Mouse (Mus musculus) right cerebral cortex, adult 2 months (tissue): ENCODE results near the gene Tmed9.
"Not testable (repeated sequence)": the region's sequence is repeated elsewhere in the genome, so short reads cannot be mapped to it uniquely, and the experiment has no call there.

Experiments used
- DNase-seq, 2 experiments: peaks; one replicate each; pipeline ENCODE4 v3.0.0; 2021 to 2022; ENCODE audit warnings: low spot score in 2 of 2

Gene Tmed9

GRCm38 (mm10) chr13:55567949-55568348, 5.6 kb upstream of the Tmed9 start:
- no peak for DNase-seq

DNA sequence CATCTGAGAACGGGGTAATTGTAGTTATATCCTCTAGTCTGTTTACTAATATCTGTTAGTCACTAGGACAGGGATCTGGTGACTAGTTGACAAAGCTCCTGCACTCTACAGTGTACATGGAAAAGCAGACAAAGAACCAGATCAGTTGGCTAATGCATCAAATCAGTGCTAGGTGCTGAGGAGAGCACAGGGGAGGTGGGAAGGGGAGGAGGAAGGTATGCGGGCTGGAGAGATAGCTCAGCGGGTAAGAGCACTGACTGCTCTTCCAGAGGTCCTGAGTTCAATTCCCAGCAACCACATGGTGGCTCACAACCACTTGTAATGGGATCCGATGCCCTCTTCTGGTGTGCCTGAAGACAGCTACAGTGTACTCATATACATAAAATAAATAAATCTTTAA, 5.0 kb upstream of the Tmed9 start:
- DNase-seq = not testable (repeated sequence)

DNA sequence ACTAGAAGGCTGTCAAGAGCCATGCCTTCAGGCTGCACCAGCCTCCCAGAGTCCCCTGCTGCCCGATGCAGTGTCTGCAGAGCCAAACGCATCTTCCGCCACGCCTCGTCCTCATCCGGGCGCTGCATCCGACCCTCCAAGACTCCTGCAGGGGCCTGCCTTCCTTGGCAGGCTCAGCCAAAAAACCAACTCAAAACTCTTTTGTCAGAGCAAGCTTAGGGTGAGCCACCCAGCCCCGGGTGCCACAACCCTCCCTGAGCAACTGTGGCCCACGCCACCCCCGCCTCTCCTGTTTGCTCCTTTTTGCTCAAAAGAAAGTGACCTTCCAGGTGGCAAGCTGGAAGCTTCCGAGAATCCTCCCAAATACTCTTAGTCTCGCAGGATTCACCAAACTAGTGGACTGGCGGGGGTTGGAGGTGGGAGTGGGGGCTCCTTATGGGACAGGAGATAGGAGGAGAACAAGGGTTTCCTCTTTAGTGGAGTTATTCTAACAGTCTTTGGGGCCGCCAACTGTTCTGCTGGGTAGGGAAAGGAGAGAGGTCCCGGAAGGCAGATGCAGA, 3.7 kb upstream of the Tmed9 start:
- peak; percentile 28 to 29 for DNase-seq

- peak; percentile 17 to 40 for DNase-seq
Observed at GRCm38 (mm10) chr13:55570286-55570973, 3.1 kb upstream of the Tmed9 start.

- DNase-seq = peak; percentile 94 to 96
Observed at GRCm38 (mm10) chr13:55571027-55571751, 2.3 kb upstream of the Tmed9 start, which contains the start of gene Fam193b. Fam193b (minus strand) TSS chr13:55571120.

DNA sequence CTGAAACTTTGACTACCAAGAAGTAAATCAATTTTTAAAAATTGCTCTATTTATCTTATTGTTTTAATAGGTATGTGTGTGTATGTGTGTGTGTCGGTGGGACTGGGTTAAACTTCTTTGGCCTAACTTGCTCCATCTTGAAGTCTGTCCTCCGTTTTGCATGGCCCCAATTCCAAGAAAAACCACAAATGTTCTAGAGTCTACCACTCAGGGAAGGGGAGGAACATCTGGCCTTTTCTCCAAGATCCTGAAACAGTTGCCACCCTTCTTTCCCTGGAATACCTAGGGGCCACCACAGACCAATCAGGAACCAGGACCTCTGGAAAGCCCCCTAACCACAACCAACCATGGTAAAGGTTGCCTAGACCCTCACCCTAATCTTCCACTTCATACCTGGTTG, 1.6 kb upstream of the Tmed9 start:
- DNase-seq = no peak

- no peak for DNase-seq
Observed at GRCm38 (mm10) chr13:55574321-55574720, 789 bp downstream of the Tmed9 start.

- DNase-seq = no peak
Observed at GRCm38 (mm10) chr13:55575932-55576331, 2.4 kb downstream of the Tmed9 start.

- DNase-seq = not testable (repeated sequence)
Observed at GRCm38 (mm10) chr13:55576872-55577271, 3.3 kb downstream of the Tmed9 start.

DNA sequence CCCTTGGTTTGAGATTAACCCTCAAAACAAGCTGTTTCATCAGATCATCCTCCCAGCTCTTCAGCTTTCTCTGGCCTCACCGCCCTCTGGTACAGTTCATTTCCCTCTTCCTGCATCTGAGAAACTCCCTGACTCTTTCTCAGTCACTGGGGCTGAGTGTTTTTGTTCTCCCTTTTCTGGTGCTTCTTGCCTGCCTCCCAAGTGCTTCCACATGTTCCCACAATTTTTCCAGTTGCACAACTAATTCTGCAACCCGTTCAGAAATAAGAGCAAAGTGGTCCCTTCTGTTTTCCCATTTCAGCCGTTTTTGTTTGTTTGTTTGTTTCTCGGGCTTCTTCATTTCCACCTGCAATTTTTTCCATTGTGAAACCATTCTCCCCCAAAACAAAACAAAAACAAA, 4.6 kb downstream of the Tmed9 start:
- no peak for DNase-seq

DNA sequence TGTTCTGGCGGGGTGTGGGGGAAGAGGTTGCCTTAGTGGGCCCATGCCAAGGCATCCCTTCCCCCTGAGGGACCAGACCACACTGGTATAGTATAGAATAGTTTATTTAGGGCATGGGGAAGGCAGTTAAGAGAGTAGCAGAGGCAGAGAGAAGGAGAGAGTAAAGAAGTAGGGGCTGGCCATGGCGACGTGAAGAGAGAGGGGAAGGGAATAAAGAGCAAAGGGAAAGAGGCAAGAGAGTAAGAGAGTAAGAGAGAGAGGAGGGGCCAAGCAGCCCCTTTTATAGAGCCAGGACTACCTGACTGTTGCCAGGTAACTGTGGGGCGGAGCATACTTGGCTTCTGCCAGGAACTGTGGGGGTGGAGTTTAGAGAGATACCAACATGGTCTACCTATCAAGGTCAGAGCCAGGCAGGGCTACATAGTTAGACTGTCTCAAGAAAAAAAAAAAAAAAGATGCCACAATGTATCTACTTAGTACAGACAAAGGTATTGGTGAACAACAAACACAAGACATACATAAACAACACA, 18.5 kb downstream of the Tmed9 start:
- DNase-seq = no peak

- DNase-seq = peak; percentile 97 to 98
Observed at GRCm38 (mm10) chr13:55592512-55593253, 19.2 kb downstream of the Tmed9 start.

DNA sequence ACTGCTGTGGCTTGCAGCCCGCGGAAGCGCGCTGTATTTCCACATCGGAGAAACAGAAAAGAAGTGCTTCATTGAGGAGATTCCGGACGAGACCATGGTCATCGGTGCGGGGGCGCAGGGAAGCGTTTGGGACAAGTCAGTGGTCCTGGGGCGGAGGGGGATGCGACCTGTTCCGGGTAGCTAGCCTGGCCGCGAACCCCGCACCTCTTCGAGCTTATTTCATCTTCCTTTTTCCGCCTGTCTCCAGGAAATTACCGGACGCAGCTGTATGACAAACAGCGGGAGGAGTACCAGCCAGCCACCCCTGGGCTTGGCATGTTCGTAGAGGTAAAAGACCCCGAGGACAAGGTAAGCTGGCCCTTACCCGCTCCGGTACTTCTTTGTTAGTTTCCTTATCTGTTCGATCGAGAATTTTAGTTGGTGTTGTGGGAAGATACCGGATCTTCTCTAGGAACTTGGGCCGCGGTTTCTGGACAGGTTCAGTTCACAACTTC, 19.8 kb downstream of the Tmed9 start:
- no peak for DNase-seq

DNA sequence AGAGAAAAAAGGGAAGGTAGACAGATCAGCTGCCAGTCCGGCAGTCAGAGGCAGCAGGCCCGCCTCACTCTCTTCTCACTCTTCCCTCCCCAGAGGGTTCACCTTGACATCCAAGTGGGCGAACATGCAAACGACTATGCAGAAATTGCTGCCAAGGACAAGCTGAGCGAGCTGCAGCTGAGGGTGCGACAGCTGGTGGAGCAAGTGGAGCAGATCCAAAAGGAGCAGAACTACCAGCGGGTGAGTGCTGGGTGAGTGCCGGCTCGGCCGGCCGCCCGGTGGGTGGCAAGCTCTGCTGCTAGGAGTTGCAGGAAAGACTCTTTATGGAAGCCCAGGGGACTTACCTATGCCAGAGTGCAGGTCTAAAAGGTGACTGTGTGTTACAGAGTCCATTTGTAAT, 21.8 kb downstream of the Tmed9 start:
- DNase-seq = peak; percentile 65 to 66

DNA sequence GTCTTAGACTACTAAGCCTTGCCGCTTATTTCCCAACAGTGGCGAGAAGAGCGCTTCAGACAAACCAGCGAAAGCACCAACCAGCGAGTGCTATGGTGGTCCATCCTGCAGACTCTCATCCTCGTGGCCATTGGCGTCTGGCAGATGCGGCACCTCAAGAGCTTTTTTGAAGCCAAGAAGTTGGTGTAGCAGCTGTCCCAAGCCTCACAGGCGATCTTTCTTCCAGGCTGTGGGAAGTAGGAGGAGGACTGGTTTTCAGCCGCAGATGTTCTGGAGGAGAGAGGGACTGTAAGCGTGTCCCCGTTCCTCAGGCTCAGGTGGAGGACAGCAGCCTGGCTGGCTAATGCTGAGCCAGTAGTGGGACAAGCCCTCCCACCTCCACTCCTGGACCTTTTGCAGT, 23.3 kb downstream of the Tmed9 start:
- DNase-seq = no peak

DNA sequence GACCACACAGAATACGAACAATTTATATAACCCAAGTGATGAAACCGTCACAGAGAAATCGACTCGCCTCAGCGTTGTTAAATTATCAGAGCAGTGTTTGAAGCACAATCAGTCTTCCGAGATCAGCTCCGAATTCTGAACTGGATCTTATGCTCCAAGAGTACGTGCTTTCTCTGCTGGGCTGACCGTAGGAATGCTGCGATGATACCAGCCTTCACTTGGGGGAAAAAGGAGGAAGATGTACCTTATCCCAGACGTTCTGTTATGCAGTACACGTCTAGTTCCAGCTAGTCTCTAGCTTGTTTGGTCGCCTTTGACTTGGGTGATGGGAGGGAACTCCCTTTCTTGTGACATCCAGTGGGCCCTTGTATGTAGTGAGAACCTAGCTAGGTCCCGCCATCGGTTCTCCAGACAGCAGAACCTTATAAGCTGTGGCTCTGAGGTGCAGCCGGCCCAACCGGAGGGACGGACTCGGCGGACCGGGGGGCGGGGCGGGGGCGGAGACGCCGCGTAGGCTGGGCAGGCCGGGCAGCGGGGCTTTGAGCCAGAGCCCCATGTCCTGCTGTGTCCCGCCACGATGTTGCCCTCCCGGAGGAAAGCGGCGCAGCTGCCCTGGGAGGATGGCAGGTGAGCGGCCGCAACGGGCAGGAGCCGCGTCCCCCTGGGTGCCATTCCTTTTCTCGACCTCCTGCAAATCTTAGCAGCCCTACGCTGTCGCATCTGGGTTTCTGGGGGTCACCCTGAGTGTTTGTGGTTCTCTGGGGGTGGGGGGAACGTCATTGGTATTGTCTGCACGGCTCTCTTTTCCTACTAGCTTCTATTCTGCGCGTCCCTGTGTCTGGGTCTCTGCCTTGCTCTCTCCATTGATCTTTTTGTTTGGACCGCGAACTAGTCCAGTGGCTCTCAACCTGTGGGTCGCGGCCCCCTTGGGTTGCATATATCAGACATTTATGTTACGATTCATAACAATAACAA, 26.3 kb downstream of the Tmed9 start, which contains the start of gene B4galt7:
TSS of gene B4galt7 (plus strand) at position 331 of the 975 bp plus-strand sequence.
- peak; percentile 82 to 87 for DNase-seq

DNA sequence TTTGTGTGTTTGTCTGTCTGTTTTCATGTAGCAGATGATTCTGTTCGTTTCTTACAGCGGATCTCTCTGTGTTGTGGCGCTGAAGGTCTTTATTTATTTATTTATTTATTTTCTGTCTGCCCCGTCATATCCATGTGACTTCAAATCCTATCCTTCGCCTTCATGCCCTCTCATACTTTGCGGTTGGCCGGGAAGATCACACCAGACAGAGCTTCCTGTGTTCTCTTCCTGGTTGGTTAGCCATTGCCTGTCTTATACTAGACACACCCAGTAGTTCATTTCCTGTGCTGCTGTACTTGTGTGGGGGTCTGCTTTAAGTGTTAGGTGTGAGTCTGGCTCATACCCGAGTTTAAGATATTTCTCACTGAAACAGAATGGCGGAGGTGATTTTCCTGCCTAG, 27.1 kb downstream of the Tmed9 start:
- DNase-seq = no peak

DNA sequence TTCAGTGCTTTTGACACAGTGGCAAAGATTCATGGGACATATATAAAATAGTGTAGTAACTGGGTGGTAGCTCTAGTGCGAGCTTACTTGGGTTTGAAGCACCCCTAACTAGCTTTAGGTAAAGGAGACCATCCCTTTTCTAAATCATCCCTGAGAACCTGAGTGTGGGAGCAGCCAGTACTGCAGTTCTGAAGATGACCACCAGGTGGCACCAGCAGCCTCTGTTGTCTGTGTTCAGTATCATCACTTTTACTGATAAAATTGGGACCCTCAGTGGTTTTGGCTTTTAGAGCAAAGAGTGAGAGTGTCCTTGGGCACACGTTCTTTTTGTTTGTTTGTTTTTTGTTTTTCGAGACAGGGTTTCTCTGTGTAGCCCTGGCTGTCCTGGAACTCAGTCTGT, 28.1 kb downstream of the Tmed9 start:
- peak; percentile 92 for DNase-seq

- no peak for DNase-seq
Observed at GRCm38 (mm10) chr13:55604606-55605005, 31.1 kb downstream of the Tmed9 start.

DNA sequence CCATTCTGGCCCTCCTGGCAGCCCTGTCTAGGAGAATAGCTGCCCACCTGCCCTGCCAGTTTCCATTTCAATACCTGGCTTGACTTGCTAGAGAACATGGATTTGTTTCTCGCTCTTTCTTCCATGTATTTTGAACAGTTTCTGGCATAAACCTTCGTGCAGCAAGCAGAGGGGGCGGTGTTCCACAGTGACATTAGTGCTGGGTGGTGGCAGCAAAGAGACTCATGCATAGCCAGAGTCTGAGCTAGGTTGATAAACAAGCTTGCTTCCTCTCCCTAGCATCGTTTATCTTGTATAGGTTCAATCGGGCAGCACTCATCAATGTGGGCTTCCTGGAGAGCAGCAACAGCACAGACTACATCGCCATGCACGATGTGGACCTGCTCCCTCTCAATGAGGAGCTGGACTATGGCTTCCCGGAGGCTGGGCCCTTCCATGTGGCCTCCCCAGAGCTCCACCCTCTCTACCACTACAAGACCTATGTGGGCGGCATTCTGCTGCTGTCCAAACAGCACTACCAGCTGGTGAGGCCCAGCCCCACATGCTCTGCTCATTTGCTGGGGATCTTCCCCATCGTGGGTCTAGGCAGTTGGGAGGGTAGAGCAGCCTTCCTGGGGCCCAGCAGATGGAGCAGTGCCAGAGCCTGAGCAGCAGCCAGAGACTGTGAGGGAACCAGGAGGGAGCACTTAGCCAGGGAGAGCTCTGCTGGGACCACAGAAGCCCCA, 33.5 kb downstream of the Tmed9 start:
- DNase-seq = no peak
